Mouse (Mus musculus) ovary, adult 2 months (tissue): ENCODE results near the gene Slc30a7. TPM values are rescaled to one million over a fixed set of nuclear protein-coding genes. Genes with fewer than 3 reads are reported as not detected.

Experiments
- polyA plus RNA-seq: library from polyadenylated mRNA; depleted of rRNA; stranded (reverse); fragments of >200 nt; gene quantifications from 2 replicates; pipeline ENCODE4 v1.2.3, GENCODE M21; 2012; rRNA removed

Gene Slc30a7
- polyA plus RNA-seq = 10.9 TPM in 2 replicates

GRCm38 (mm10) chr3:116006978-116007940 is at the start of gene Slc30a7, which contains the start of gene Extl2:
Gene Slc30a7, minus strand, starts transcription at chr3:116007406.
Gene Extl2, plus strand, starts transcription at chr3:116007462.

Other genes starting within 250 kb of the Slc30a7 start
- 3.1 and 3.5 TPM in 2 replicates for gene Dph5, start 119.6 kb downstream of the Slc30a7 start, polyA plus RNA-seq
- 9.7 and 14.2 TPM in 2 replicates for gene Extl2, start 56 bp upstream of the Slc30a7 start, polyA plus RNA-seq
- gene Vcam1, start 122.3 kb upstream of the Slc30a7 start, polyA plus RNA-seq = 2.6 and 3.5 TPM in 2 replicates
- 3.1 and 5.4 TPM in 2 replicates for gene Gpr88, start 246.1 kb upstream of the Slc30a7 start, polyA plus RNA-seq